11 mouse cellular contexts compared by ENCODE assay signal in the genomic region with DNA sequence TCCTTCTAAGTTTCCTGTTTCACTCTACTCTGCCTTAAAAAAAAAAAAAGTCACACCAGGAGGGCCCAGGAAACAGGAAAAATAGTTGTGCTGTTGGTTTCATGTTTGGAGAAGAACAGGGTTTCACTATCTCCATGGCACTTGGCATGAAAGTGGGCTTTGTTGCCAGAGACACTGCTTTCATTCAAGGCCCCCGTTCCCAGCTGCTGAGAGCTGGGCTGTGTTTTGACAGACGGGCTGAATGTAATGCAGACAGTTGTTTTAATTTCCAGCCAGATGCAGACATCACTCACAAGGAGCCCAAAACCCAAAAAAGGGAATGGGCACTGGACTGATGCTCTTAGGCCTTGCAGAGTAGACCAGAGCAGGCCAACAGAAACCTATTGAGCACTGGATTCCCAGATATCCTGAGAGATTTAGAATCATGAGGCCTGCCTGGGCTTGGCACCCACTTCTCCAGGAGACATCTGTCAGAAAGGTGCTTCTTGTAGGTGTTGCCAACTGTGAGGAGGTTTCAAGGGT.
DNase-seq lines count a peak whose midpoint lies in the region; ATAC-seq and TF ChIP-seq lines count a peak whose summit lies in the region.
"Had no signal": no experiment of that assay in that cellular context is flagged by ENCODE, and none has a peak within 500 bp of the region (broad histone marks: within the 10 kb centered on the region; RNA-seq: fewer than 3 reads in every experiment).

No protein-coding gene starts in this region.

- H3K9me3 ChIP-seq in midbrain, embryonic 11.5 days (ENCODE audit: control insufficient read depth, low read length), result no peaks in the 10 kb centered on the region
- no peaks in the 10 kb centered on the region for H3K9me3 ChIP-seq in midbrain, embryonic 14.5 days (ENCODE audit: control insufficient read depth, low read length)
- H3K9me3 ChIP-seq in hindbrain, embryonic 15.5 days, result no peaks in the 10 kb centered on the region
- H3K9me3 ChIP-seq in liver, embryonic 11.5 days (ENCODE audit: control insufficient read depth, low read length), result no peaks in the 10 kb centered on the region
- H3K9me3 ChIP-seq: megakaryocyte, embryonic 14.5 days had no signal

- TF ChIP-seq POLR2A in myocyte (IDR thresholded peaks at IDR 0.05; ENCODE audit: insufficient read length, low read depth), result no peak

- H3K4me1 ChIP-seq in midbrain, embryonic 11.5 days (ENCODE audit: control insufficient read depth, insufficient read depth, low read length), result peaks cover 9% of the 10 kb centered on the region
- peaks cover 34% of the 10 kb centered on the region for H3K4me1 ChIP-seq in midbrain, embryonic 14.5 days (ENCODE audit: control insufficient read depth, insufficient read depth, low read length)
- H3K4me1 ChIP-seq in hindbrain, embryonic 15.5 days (replicated peaks), result peaks cover 45% of the 10 kb centered on the region
- H3K4me1 ChIP-seq in liver, embryonic 11.5 days (replicated peaks; ENCODE audit: control insufficient read depth, insufficient read depth, low read length), result peaks cover 3% of the 10 kb centered on the region; the same call in 1 of the 2 replicates
- H3K4me1 ChIP-seq: megakaryocyte, embryonic 14.5 days had no signal

- no peaks in the 10 kb centered on the region for H3K36me3 ChIP-seq in midbrain, embryonic 11.5 days (ENCODE audit: control insufficient read depth, insufficient read depth, low read length)
- no peaks in the 10 kb centered on the region for H3K36me3 ChIP-seq in midbrain, embryonic 14.5 days (ENCODE audit: control insufficient read depth, insufficient read depth, low read length)
- no peaks in the 10 kb centered on the region for H3K36me3 ChIP-seq in hindbrain, embryonic 15.5 days
- no peaks in the 10 kb centered on the region for H3K36me3 ChIP-seq in myocyte (ENCODE audit: control insufficient read depth, insufficient read depth)
- no peaks in the 10 kb centered on the region for H3K36me3 ChIP-seq in liver, embryonic 11.5 days (ENCODE audit: control insufficient read depth, insufficient read depth, low read length)

- no peaks in the 10 kb centered on the region for H3K79me2 ChIP-seq in myocyte (ENCODE audit: control insufficient read depth, insufficient read depth)

- WGBS in midbrain, embryonic 11.5 days, result 60% methylated on average over 2 of the region's 2 CpGs
- WGBS in midbrain, embryonic 14.5 days, result 27% methylated on average over 2 of the region's 2 CpGs
- WGBS in hindbrain, embryonic 15.5 days, result 24% methylated on average over 2 of the region's 2 CpGs
- 56% methylated on average over 2 of the region's 2 CpGs for WGBS in liver, embryonic 11.5 days

- no peak overlapping the region for H3K4me2 ChIP-seq in midbrain, embryonic 11.5 days
- no peak overlapping the region for H3K4me2 ChIP-seq in midbrain, embryonic 14.5 days (ENCODE audit: low read length)
- H3K4me2 ChIP-seq in hindbrain, embryonic 15.5 days, result no peak overlapping the region
- H3K4me2 ChIP-seq in myocyte (ENCODE audit: low read depth), result no peak overlapping the region
- no peak overlapping the region for H3K4me2 ChIP-seq in liver, embryonic 11.5 days

- no peaks in the 10 kb centered on the region for H3K27me3 ChIP-seq in midbrain, embryonic 11.5 days (ENCODE audit: control insufficient read depth, insufficient read depth, low read length)
- no peaks in the 10 kb centered on the region for H3K27me3 ChIP-seq in midbrain, embryonic 14.5 days (ENCODE audit: control insufficient read depth, insufficient read depth, low read length)
- no peaks in the 10 kb centered on the region for H3K27me3 ChIP-seq in hindbrain, embryonic 15.5 days
- no peaks in the 10 kb centered on the region for H3K27me3 ChIP-seq in myocyte (ENCODE audit: control insufficient read depth, insufficient read depth, insufficient read length)
- H3K27me3 ChIP-seq in liver, embryonic 11.5 days (replicated peaks; ENCODE audit: control insufficient read depth, insufficient read depth, low read length), result no peaks in the 10 kb centered on the region
- H3K27me3 ChIP-seq: megakaryocyte, embryonic 14.5 days; Patski had no signal

- H3K9ac ChIP-seq in midbrain, embryonic 11.5 days (ENCODE audit: low read length), result no peak overlapping the region
- H3K9ac ChIP-seq in midbrain, embryonic 14.5 days (replicated peaks; ENCODE audit: low read length), result no peak overlapping the region
- no peak overlapping the region for H3K9ac ChIP-seq in hindbrain, embryonic 15.5 days
- H3K9ac ChIP-seq in liver, embryonic 11.5 days (ENCODE audit: low read depth, low read length), result no peak overlapping the region

- intact Hi-C loops in gastrocnemius, postnatal 14 days (cut with DNase I; ENCODE audit: low total_unique reads), result no loop called here

- no peak overlapping the region for H3ac ChIP-seq in myocyte (ENCODE audit: control insufficient read depth, insufficient read length)

- no peak overlapping the region for H3K4me3 ChIP-seq in midbrain, embryonic 11.5 days (ENCODE audit: low read depth, low read length)
- no peak overlapping the region for H3K4me3 ChIP-seq in midbrain, embryonic 14.5 days (replicated peaks; ENCODE audit: low read depth, low read length)
- H3K4me3 ChIP-seq in hindbrain, embryonic 15.5 days, result no peak overlapping the region
- H3K4me3 ChIP-seq in myocyte, result no peak overlapping the region
- H3K4me3 ChIP-seq in liver, embryonic 11.5 days (ENCODE audit: low read depth, low read length), result no peak overlapping the region
- H3K4me3 ChIP-seq: megakaryocyte, embryonic 14.5 days had no signal

- ATAC-seq in midbrain, embryonic 11.5 days (ENCODE audit: low FRiP score), result no peak
- no peak for ATAC-seq in midbrain, embryonic 14.5 days (ENCODE audit: low FRiP score, low TSS enrichment)
- no peak for ATAC-seq in hindbrain, embryonic 15.5 days (ENCODE audit: low FRiP score, low read depth)
- ATAC-seq in liver, embryonic 11.5 days (replicated peaks; ENCODE audit: low FRiP score), result no peak
- ATAC-seq: intestine, embryonic 16.5 days; Patski had no signal

- no peak overlapping the region for H3K27ac ChIP-seq in midbrain, embryonic 11.5 days (ENCODE audit: low read depth, low read length)
- H3K27ac ChIP-seq in midbrain, embryonic 14.5 days (replicated peaks; ENCODE audit: low read depth, low read length), result no peak overlapping the region
- H3K27ac ChIP-seq in hindbrain, embryonic 15.5 days (replicated peaks), result peak overlapping the region; percentile 61
- no peak overlapping the region for H3K27ac ChIP-seq in liver, embryonic 11.5 days (ENCODE audit: low read depth, low read length)

- DNase-seq in gastrocnemius, postnatal 14 days, result peak; percentile 19
- no peak for DNase-seq in gastrocnemius, adult 8-10 months (ENCODE audit: low spot score in 2 of 2)
- DNase-seq in midbrain, embryonic 11.5 days (ENCODE audit: low spot score, missing footprints), result peak; percentile 78
- no peak for DNase-seq in midbrain, embryonic 14.5 days
- DNase-seq in liver, embryonic 11.5 days (ENCODE audit: low spot score), result no peak
- DNase-seq in gastrocnemius, postnatal 10 days, result no peak

TF ChIP-seq in myocyte, 11 proteins besides CTCF, POLR2A, EP300 and RAD21:
- TF ChIP-seq E2F4 (IDR thresholded peaks at IDR 0.05; ENCODE audit: insufficient read depth) (no peak), SRF (IDR thresholded peaks at IDR 0.05; ENCODE audit: control insufficient read depth, insufficient read length, low read depth) (peak; percentile 87), MYOG (IDR thresholded peaks at IDR 0.05; ENCODE audit: control insufficient read depth in 1 of 3, insufficient read depth in 1 of 3, insufficient read length in 2 of 3, low read depth in 2 of 3) (no peak), MYOD1 (IDR thresholded peaks at IDR 0.05; ENCODE audit: control insufficient read depth in 1 of 3, insufficient read length in 2 of 3, low read depth in 2 of 3) (peak in 1 of 3 experiments; percentile 61), MAX (IDR thresholded peaks at IDR 0.05; ENCODE audit: low read depth) (no peak), REST (IDR thresholded peaks at IDR 0.05; ENCODE audit: insufficient read depth, insufficient read length) (no peak), TCF3 (IDR thresholded peaks at IDR 0.05; ENCODE audit: insufficient read length, low read depth) (no peak), TCF12 (IDR thresholded peaks at IDR 0.05; ENCODE audit: insufficient read depth, poor library complexity, severe bottlenecking) (no peak), POLR2AphosphoS2 (IDR thresholded peaks at IDR 0.05; ENCODE audit: insufficient read length, low read depth) (no peak), CEBPB (IDR thresholded peaks at IDR 0.05; ENCODE audit: insufficient read depth, poor library complexity, severe bottlenecking) (no peak), USF1 (IDR thresholded peaks at IDR 0.05; ENCODE audit: low read depth) (no peak)
TF ChIP-seq in myocyte: peak in this region for 2.

Comparison
In these comparisons a context has a peak if more than half of its experiments do, and no peak if none do; other contexts are left out.
1. DNase-seq: peak in gastrocnemius, postnatal 14 days (single experiment) and midbrain, embryonic 11.5 days (single experiment); none in gastrocnemius, adult 8-10 months (0 of 2), midbrain, embryonic 14.5 days (single experiment), liver, embryonic 11.5 days (single experiment) and gastrocnemius, postnatal 10 days (single experiment).